Mouse (Mus musculus) thymus, postnatal 14 days (tissue): Measurements from ENCODE around the gene Trim2.

Source experiments
- DNase-seq: peaks from one replicate; pipeline ENCODE4 v3.0.0; 2021

The Trim2 gene

DNA sequence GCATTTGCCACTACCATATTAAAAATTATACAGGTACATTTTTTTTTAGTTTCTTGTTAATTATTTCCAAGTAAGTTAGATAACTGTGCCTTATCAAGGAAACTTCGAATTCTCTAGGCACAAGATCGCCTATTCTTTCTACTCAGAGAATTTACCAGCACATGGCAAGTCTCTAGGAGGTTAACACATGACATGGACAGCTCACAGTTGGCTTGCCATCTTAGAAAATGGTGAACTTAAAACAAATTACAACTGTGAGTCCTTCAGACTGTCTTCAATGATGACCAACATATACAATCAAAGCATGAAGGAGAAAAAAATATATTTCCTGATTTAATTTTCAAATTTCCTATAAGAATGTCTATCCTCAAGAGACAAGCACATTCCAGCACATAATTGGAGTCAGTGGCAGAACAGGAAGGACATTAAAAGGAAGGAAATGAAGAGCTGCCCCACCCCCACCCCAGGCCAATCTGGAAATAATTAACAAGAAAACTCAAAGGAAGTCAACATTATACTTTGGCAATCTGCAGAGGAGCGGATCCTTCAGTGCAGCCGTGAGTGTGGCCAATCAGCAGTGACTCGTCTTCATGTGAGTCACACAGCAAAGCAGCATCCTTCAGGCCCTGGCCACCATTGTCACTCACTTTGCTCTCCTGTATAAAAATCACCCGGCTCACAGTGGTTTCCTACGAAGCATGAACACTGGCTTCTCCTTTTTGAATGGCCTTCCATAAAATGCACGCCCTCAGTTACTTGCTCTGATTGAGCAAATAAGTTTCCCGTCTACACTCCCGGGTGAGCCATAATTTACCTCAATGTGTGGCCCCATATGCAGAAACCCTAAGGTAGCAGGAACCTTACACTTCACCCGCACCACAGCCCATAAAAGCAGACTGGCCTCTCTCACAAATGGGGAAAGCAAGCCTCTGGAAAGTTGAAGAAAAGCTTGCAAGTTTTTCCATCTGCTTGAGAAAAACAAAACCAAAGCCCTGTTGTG lies 177.5 kb downstream of the Trim2 start:
- DNase-seq: no peak

DNA sequence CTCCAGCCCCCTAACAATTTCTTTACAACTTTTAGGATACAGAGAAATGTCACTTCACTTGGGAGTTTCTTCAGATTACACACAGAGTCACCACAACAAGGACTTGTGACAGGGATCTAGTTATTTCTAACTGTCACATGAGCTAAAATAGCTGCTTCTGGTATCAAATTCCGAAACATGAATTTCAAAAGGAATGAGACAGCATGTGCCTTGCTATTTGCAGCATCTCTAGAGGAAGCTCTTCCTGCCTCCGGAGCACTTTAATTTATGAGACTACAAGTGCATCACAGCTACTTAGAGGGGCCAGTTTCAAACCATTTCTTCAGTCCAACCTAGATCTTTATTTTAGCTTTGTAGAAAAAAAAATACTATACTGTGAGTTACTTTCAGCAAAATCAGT lies 179.2 kb downstream of the Trim2 start:
- no peak for DNase-seq

DNA sequence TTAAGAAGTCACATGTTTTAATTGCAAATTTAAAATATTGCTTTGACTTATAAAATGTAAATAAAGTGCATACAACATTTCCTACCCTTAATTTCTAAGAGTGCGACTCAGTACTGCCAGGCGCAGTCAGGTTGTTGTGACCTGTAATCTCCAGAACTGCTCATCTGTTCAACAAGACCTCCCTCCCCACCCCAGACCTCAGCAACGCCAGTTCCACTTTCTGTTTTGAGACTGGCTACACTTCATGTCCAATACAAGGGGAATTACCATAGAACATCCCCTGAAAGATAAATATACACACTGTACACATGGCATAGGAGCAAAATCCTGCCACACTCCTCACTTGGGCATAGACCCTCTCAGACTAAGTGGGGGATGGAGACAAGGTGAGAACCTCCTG lies 180.0 kb downstream of the Trim2 start:
- no peak for DNase-seq

DNA sequence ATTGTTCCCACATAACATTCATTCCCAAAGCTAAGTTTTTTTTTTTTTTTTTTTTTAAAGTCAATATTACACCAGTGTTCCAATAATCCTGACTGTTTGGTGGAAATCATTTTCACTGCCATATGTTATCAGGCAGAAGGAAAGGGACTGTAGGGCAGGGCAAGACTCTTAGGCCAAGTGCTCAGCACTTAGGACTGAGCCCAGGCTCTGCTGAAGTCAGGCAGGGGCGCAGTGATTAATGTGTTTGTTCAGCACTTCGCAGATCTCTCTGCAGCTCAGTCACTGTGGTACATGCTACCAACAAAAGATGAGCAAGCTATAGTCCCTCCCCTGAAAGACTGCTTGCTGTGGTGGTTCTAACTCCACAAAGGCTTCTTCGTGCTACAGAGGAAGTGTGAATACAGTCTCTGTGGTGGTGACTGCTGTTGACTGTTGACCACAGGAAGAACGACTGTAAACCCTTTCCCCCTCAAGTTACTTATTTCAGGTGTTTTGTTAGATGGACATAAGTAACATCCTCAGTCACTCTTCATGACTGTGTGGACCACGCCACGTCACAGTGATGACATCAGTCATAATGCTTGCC lies 180.9 kb downstream of the Trim2 start:
- no peak for DNase-seq

DNA sequence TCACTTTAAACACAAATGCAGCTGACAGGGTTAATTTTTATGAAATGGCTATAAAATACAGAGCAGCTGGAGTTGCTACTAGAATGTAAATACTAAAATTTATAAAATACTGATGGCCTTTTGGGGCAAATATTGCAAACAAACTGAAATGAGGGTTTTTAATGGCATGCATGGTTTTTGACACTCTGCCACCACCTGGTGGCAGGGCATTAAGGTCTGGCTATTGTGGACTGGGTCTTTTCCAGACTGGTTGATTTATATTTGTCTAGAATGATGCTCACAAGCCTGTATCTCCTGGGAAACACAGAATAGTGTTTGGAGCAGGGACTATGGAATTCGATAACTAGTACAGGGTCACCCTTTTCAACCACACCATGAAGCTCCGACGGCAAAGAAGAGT lies 183.2 kb downstream of the Trim2 start:
- peak; percentile 37 for DNase-seq

DNA sequence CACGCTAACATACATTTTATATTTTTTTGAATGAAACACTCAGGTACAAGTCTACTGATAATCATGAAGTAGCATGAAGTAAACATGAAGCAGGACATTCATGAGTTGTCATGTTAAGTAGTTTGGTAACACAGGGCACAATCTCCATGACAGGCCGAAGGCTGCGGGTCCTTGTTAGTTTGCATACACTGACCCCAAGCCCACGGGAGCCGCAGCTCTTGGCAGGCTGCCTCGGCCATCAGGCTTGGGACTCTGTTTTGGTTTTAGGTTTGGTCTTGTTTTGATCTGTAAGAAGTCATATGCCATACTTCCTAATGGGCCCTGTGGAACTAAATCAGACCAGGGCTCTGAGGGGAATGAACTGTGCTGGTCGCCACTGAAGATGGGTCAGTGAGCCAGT lies 188.0 kb downstream of the Trim2 start:
- DNase-seq: no peak

DNA sequence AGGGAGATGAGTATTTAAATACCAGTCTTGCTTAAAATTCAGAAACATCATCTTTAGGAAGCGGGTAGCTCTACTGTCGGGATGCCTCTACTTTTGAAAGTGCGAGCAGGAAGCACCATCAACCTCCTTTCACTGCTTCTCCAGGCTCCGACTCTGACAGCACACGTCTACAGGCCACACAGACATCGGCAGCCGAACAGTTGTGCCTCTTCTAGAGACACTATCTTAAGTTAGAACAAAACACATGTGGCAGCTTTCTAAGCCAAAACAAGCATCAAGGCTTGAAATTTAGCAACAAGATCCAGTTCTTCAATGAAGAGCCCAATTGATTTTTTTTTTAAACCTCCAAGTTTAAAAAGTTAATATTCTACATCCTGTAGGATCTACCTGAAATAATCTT lies 188.5 kb downstream of the Trim2 start:
- DNase-seq: no peak
